Mouse (Mus musculus) liver, embryonic 14.5 days (tissue): Measurements from ENCODE around the gene Olfr878.

Source experiments
- CTCF ChIP-seq: IDR thresholded peaks from 2 replicates; pipeline ENCODE4 v1.5.1; 2016; ENCODE audit warnings: antibody characterized with exemption, low read depth, control low read depth
- EP300 ChIP-seq: IDR thresholded peaks from 2 replicates; pipeline ENCODE4 v1.6.1; 2016; ENCODE audit warnings: antibody characterized with exemption, low read depth

- TF ChIP-seq CTCF (no peak), EP300 (no peak)
Observed at GRCm38 (mm10) chr9:37941167-37941566, 23.5 kb downstream of the Olfr878 start.
